Mouse (Mus musculus) ES-E14 (cell line): Measurements from ENCODE around the gene Otof. TPM values are rescaled to one million over a fixed set of nuclear protein-coding genes. Genes with fewer than 3 reads are reported as not detected.

Source experiments
- DNase-seq: peaks from one replicate; pipeline ENCODE4 v3.0.0-alpha.2; 2013; ENCODE audit warnings: low read depth, low spot score
- H3K27ac ChIP-seq: 2 replicates; pipeline ENCODE4 v1.5.1; 2012; ENCODE audit warnings: low read depth, mild to moderate bottlenecking, low read length, moderate library complexity, mixed read lengths; ENCODE audit not compliant: poor library complexity, insufficient read depth, severe bottlenecking
- H3K36me3 ChIP-seq: 2 replicates; pipeline ENCODE4 v1.6.1; 2012; ENCODE audit warnings: mild to moderate bottlenecking, low read length, moderate library complexity, mixed read lengths; ENCODE audit not compliant: control insufficient read depth, poor library complexity, insufficient read depth, severe bottlenecking
- H3K4me1 ChIP-seq, 2 experiments: fragments of 150-350 bp in 1 of 2; sonication (generic) in 1 of 2; 2 replicates each; pipeline ENCODE4 v1.6.1; 2012; ENCODE audit warnings: low read length in 2 of 2, mild to moderate bottlenecking in 1 of 2, mixed read lengths in 1 of 2; ENCODE audit not compliant: control insufficient read depth in 2 of 2, insufficient read depth in 2 of 2, poor library complexity in 1 of 2
- H3K4me3 ChIP-seq, 2 experiments: fragments of 150-350 bp in 1 of 2; sonication (generic) in 1 of 2; 2 replicates each; pipeline ENCODE4 v1.5.1; 2012; ENCODE audit warnings: low read length in 2 of 2, low read depth in 1 of 2, mild to moderate bottlenecking in 1 of 2, mixed read lengths in 1 of 2; ENCODE audit not compliant: insufficient read depth in 1 of 2, poor library complexity in 1 of 2, severe bottlenecking in 1 of 2
- H3K9ac ChIP-seq: 2 replicates; pipeline ENCODE4 v1.6.1; 2012; ENCODE audit warnings: low read depth, mild to moderate bottlenecking, low read length, mixed read lengths; ENCODE audit not compliant: poor library complexity, insufficient read depth, severe bottlenecking
- H3K9me3 ChIP-seq: fragments of 150-350 bp; sonication (generic); 2 replicates; pipeline ENCODE4 v1.6.1; 2012; ENCODE audit warnings: low read depth, mild to moderate bottlenecking, low read length; ENCODE audit not compliant: control insufficient read depth, insufficient read depth
- CHD2 ChIP-seq: IDR thresholded peaks from 2 replicates; pipeline ENCODE4 v1.6.1; 2014; ENCODE audit warnings: mild to moderate bottlenecking, low read depth, low read length, inconsistent platforms
- HCFC1 ChIP-seq: IDR thresholded peaks from 2 replicates; pipeline ENCODE4 v1.6.1; 2012; ENCODE audit warnings: low read length, inconsistent platforms, borderline replicate concordance; ENCODE audit not compliant: insufficient read depth
- MAFK ChIP-seq: IDR thresholded peaks from 2 replicates; pipeline ENCODE4 v1.6.1; 2014; ENCODE audit warnings: mild to moderate bottlenecking, low read depth, low read length, inconsistent platforms; ENCODE audit not compliant: insufficient read depth
- ZC3H11A ChIP-seq: IDR thresholded peaks from 2 replicates; pipeline ENCODE4 v1.6.1; 2012; ENCODE audit warnings: low read depth, mild to moderate bottlenecking, inconsistent platforms, low read length, borderline replicate concordance
- ZNF384 ChIP-seq: IDR thresholded peaks from 2 replicates; pipeline ENCODE4 v1.6.1; 2012; ENCODE audit warnings: low read depth, low read length, inconsistent platforms
- in situ Hi-C, 2 experiments: fragments of 600-800 bp; cut with MboI; formaldehyde crosslinking; loops; one replicate each; pipeline ENCODE4 v1.15.1; 2025; ENCODE audit warnings: low sequenced_read_pairs in 2 of 2, inconsistent platforms in 1 of 2; ENCODE audit not compliant: unreplicated experiment in 2 of 2
- total RNA-seq: library from RNA; depleted of rRNA; stranded (reverse); fragments of 300-350 nt; gene quantifications from 2 replicates; pipeline ENCODE4 v1.2.3, GENCODE M21; 2012

Otof gene
- total RNA-seq, 1 experiment, result 0.18 TPM

DNA sequence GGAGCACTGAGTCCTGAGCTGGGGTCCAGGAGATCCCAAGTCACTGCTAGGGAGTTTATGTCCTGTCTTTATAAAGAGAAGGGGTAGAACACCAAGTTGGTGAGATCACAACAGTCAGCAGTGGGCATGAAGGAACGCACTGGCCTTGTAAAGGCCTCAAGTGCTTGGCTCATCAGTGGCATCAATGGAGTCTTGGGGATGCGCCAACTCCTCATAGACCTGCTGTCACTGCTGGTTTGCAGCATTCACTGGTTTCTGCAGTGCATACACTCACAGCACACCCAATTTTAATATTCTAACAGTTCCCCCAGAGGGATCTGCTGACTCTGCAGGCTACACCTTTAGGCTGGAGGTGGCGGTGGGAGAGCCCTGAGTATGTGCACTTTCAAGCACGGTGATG is 38.6 kb downstream of the Otof start:
- Histone ChIP-seq H3K9me3 (no peaks in the 10 kb centered on the region), H3K4me1 (no peaks in the 10 kb centered on the region), H3K27ac (no peak overlapping the region), H3K4me3 (no peak overlapping the region), H3K36me3 (no peaks in the 10 kb centered on the region), H3K9ac (no peak overlapping the region)
- DNase-seq, result no peak
- in situ Hi-C loops, result loop anchor here in 1 of 2 experiments (5.0 kb wide), 1 partner anchor 214 kb away; no protein-coding TSS in a partner anchor
- TF ChIP-seq MAFK (0 out of 2 replicates have a peak, but pooled peaks have one; percentile 5), CHD2 (no peak)

DNA sequence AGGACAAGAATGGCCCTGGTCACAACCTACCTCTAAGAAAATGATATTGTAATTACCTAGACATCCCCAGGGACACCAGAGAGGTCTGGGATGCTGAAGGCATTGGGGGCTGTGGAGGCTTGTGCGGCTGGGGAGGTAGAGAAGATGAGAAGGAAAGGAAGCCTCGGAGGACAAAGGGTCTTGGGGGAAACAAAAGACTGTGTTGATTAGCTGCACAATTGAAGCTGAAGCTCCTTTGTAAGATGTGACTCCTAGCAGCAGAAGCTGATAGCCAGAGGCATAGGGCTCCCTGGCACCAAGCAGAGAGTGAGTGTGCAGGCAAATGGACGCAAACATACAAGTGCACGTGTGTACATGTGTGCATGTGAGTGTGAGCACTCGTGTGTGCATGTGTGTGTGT is 45.1 kb downstream of the Otof start:
- H3K4me1 ChIP-seq, result peaks cover 0 to 3% of the 10 kb centered on the region in 2 experiments; a peak in 1 of 4 replicates
- no peak overlapping the region for H3K4me3 ChIP-seq
- H3K36me3 ChIP-seq, result no peaks in the 10 kb centered on the region
- TF ChIP-seq CHD2 (no peak), ZC3H11A (no peak), HCFC1 (no peak), ZNF384 (no peak), MAFK (no peak)
- DNase-seq, result peak; percentile 42
- H3K9me3 ChIP-seq, result no peaks in the 10 kb centered on the region
- H3K9ac ChIP-seq, result no peak overlapping the region
- in situ Hi-C loops, result no loop called here
- H3K27ac ChIP-seq, result no peak overlapping the region

DNA sequence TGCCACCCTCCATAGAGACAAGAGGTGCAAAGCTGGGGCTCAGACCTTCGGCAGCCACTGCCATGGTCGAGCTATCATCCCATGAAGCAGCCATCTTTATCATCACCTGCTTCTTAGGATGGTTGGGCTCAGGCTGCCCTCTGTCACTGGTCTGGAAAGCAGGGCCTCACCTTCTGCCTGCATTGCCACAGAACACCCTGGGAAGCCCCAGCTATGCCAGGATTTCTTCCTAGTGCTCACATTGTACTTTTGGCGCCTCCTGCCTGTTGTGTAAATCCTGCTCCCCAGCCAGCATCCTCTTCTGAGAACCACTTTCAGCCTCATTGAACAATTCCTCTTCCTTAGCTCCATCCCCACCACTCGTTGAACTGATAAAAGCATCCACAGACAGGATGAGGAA is 45.9 kb downstream of the Otof start:
- no peak overlapping the region for H3K27ac ChIP-seq
- H3K4me1 ChIP-seq, result peaks cover 0 to 3% of the 10 kb centered on the region in 2 experiments; a peak in 1 of 4 replicates
- TF ChIP-seq ZC3H11A, result no peak
- no peak for TF ChIP-seq MAFK
- no peak for TF ChIP-seq ZNF384
- TF ChIP-seq HCFC1, result no peak
- TF ChIP-seq CHD2, result no peak
- DNase-seq, result no peak
- no peak overlapping the region for H3K9ac ChIP-seq
- no peaks in the 10 kb centered on the region for H3K36me3 ChIP-seq
- no peaks in the 10 kb centered on the region for H3K9me3 ChIP-seq
- in situ Hi-C loops, result no loop called here
- H3K4me3 ChIP-seq, result no peak overlapping the region

DNA sequence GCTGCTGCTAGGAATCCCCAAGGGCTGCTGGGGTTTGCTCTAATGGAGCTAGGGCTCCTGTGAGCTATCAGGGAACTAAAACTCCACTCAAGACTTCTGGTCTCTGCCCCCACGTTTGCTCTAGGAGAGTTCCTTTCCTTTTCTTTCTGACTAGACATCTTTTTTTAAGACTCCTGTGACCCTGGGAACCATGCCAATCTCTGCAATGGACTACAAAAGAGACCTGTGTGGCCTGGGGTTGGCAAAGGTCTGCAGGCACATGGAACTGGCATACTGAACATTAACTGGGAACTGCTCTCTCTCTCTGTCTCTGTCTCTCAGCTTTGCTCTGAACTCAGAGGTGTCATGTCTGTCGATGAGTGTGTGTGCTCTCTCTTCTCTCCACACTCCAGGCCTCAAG is 46.4 kb downstream of the Otof start:
- Histone ChIP-seq H3K27ac (no peak overlapping the region), H3K9me3 (no peaks in the 10 kb centered on the region), H3K36me3 (no peaks in the 10 kb centered on the region), H3K4me1 (peaks cover 0 to 3% of the 10 kb centered on the region in 2 experiments; a peak in 1 of 4 replicates), H3K4me3 (no peak overlapping the region), H3K9ac (no peak overlapping the region)
- TF ChIP-seq ZC3H11A (no peak), CHD2 (no peak), ZNF384 (no peak), HCFC1 (no peak), MAFK (no peak)
- DNase-seq, result no peak
- in situ Hi-C loops, result no loop called here

DNA sequence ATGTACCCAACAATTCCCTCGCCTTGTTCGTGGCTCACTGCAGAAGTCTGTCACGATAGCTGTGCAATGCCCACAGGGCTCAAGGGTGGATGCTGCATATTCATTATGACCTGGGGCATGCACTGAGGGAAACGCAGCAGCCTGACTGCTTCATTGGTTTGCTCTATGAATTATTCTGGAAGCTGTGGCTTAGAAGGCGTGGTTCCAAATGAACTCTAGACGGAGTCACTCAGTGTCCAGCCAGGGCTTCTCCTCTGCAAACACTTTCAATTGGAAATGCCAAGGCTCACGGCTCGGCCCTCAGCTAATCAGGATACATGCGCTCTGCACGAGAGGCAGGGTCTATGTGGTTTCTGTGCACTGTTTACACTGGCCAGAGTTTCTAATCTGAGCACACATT is 50.2 kb downstream of the Otof start:
- Histone ChIP-seq H3K36me3 (no peaks in the 10 kb centered on the region), H3K27ac (no peak overlapping the region), H3K9ac (no peak overlapping the region), H3K4me1 (peaks cover 0 to 3% of the 10 kb centered on the region in 2 experiments; a peak in 2 of 4 replicates), H3K9me3 (no peaks in the 10 kb centered on the region), H3K4me3 (no peak overlapping the region)
- in situ Hi-C loops, result no loop called here
- TF ChIP-seq ZC3H11A (no peak), MAFK (no peak), ZNF384 (no peak), CHD2 (no peak), HCFC1 (no peak)
- no peak for DNase-seq
